Mouse (Mus musculus): ENCODE data around the gene Xrcc1. TPM values are rescaled to one million over a fixed set of nuclear protein-coding genes. Genes with fewer than 3 reads are reported as not detected.
A peak's percentile ranks its signal among the peaks of the same experiment; 100 is the strongest.
"Not testable (repeated sequence)": the region's sequence is repeated elsewhere in the genome, so short reads cannot be mapped to it uniquely, and the experiment has no call there.

The Xrcc1 gene
- polyA plus RNA-seq, 1 experiment: 54.6 TPM

- peaks cover 15% of the 10 kb centered on the region for H3K4me1 ChIP-seq (ENCODE audit: control insufficient read depth, insufficient read depth, low read length)
- no peak; the same call in 1 of the 2 replicates for TF ChIP-seq POLR2A (IDR thresholded peaks at IDR 0.05; ENCODE audit: borderline replicate concordance, low read depth, low read length)
- TF ChIP-seq CTCF (IDR thresholded peaks at IDR 0.05; ENCODE audit: low read depth, low read length): no peak
- H3K4me3 ChIP-seq (ENCODE audit: insufficient read depth, low read length): peak within 1 kb of the TSS; percentile 89
- peak within 1 kb of the TSS; percentile 70 for H3K27ac ChIP-seq (ENCODE audit: insufficient read depth, low read depth, low read length)
Observed at GRCm38 (mm10) chr7:24506838-24507725, 39.0 kb upstream of the Xrcc1 start, which contains the start of gene Zfp428. Gene Zfp428 (plus strand): TSS chr7:24507006.

- Histone ChIP-seq H3K4me3 (ENCODE audit: insufficient read depth, low read length) (peak overlapping the region; percentile 89), H3K4me1 (ENCODE audit: control insufficient read depth, insufficient read depth, low read length) (peaks cover 15% of the 10 kb centered on the region), H3K27ac (ENCODE audit: insufficient read depth, low read depth, low read length) (peak overlapping the region; percentile 70)
Observed at GRCm38 (mm10) chr7:24507726-24508114, 38.4 kb upstream of the Xrcc1 start.

DNA sequence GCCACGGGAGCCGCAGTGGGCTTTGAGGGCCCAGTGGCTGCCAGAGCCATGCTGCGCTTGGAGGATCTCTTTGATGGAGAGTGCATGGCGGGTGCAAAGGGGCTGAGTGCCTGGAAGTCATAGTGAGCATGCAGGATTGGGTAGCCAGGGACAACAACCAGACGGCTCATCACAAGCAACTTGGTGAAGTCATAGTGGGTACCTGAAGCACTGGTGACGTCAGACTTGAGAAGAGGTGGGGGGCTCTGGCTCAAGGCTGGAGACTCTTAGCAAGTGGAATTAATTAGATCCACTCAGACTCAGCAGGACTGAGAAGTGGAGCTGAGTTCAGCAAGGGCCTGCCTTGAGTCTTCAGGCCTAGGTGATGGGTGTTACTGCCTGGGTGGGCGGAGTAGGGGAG, 33.7 kb upstream of the Xrcc1 start, which contains the start of gene AC161166.1:
Gene AC161166.1 (minus strand): TSS at position 101 of the 400 bp plus-strand sequence.
- no peak for TF ChIP-seq POLR2A (IDR thresholded peaks at IDR 0.05; ENCODE audit: borderline replicate concordance, low read depth, low read length)
- TF ChIP-seq CTCF (IDR thresholded peaks at IDR 0.05; ENCODE audit: low read depth, low read length): no peak
- no peak within 1 kb of the TSS for H3K4me3 ChIP-seq (ENCODE audit: insufficient read depth, low read length)
- no peak within 1 kb of the TSS for H3K27ac ChIP-seq (ENCODE audit: insufficient read depth, low read depth, low read length)
- H3K4me1 ChIP-seq (ENCODE audit: control insufficient read depth, insufficient read depth, low read length): peaks cover 15% of the 10 kb centered on the region

More at GRCm38 (mm10) chr7:24507726-24508114, 38.4 kb upstream of the Xrcc1 start:
- TF ChIP-seq CTCF (IDR thresholded peaks at IDR 0.05; ENCODE audit: low read depth, low read length) (no peak), POLR2A (IDR thresholded peaks at IDR 0.05; ENCODE audit: borderline replicate concordance, low read depth, low read length) (no peak)

- H3K4me3 ChIP-seq (ENCODE audit: insufficient read depth, low read length); H3K27ac ChIP-seq (ENCODE audit: insufficient read depth, low read depth, low read length); H3K4me1 ChIP-seq (ENCODE audit: control insufficient read depth, insufficient read depth, low read length): not testable (repeated sequence)
Observed at GRCm38 (mm10) chr7:24516319-24516718, 29.8 kb upstream of the Xrcc1 start.

DNA sequence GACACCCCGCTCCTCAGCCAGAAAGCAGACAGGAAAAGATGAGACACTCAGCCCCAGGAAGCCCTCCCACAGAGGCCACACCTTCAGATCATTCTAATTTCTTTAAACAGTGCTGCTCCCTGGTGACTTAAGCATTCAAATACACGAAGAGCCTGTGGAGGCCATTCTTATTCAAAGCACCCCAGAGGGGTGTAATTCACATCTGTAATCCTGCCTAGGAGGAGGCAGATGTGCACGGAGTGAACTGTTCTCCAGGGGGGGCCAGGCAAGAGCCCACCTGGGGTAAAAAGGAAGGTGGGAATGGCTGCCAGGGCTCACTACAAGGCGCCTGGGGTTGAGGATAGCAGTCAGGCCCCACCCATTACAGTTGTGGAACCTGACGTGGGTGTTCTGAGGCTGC, 29.0 kb upstream of the Xrcc1 start:
- TF ChIP-seq POLR2A (IDR thresholded peaks at IDR 0.05; ENCODE audit: borderline replicate concordance, low read depth, low read length) (no peak), CTCF (IDR thresholded peaks at IDR 0.05; ENCODE audit: low read depth, low read length) (no peak)
- no peak overlapping the region for H3K4me3 ChIP-seq (ENCODE audit: insufficient read depth, low read length)

GRCm38 (mm10) chr7:24517654-24518053, 28.4 kb upstream of the Xrcc1 start:
- H3K27ac ChIP-seq (ENCODE audit: insufficient read depth, low read depth, low read length): no peak overlapping the region
- TF ChIP-seq CTCF (IDR thresholded peaks at IDR 0.05; ENCODE audit: low read depth, low read length): no peak
- H3K4me3 ChIP-seq (ENCODE audit: insufficient read depth, low read length): no peak overlapping the region
- no peaks in the 10 kb centered on the region for H3K4me1 ChIP-seq (ENCODE audit: control insufficient read depth, insufficient read depth, low read length)

More for the DNA sequence above, 29.0 kb upstream of the Xrcc1 start:
- Histone ChIP-seq H3K4me1 (ENCODE audit: control insufficient read depth, insufficient read depth, low read length) (no peaks in the 10 kb centered on the region), H3K27ac (ENCODE audit: insufficient read depth, low read depth, low read length) (no peak overlapping the region)

DNA sequence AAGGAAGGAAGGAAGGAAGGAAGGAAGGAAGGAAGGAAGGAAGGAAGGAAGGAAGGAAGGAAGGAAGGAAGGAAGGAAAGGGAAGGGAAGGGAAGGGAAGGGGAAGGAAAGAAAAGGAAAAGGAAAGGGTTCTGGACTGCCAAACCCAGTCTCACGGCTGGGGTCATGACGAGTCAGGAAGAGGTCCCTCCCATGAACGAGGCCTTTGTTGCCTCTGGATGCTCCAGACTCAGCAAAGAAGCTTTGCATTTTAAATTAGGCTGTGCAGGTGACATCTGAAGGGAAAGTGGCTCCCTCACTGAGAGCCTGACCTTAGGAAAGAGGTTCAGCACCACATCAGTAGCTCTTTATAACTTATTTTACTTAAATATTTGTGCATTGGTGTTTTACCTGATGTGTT, 27.0 kb upstream of the Xrcc1 start:
- TF ChIP-seq CTCF (IDR thresholded peaks at IDR 0.05; ENCODE audit: low read depth, low read length) (no peak), POLR2A (IDR thresholded peaks at IDR 0.05; ENCODE audit: borderline replicate concordance, low read depth, low read length) (no peak)
- H3K4me1 ChIP-seq (ENCODE audit: control insufficient read depth, insufficient read depth, low read length): no peaks in the 10 kb centered on the region
- H3K4me3 ChIP-seq (ENCODE audit: insufficient read depth, low read length): no peak overlapping the region
- no peak overlapping the region for H3K27ac ChIP-seq (ENCODE audit: insufficient read depth, low read depth, low read length)

GRCm38 (mm10) chr7:24520054-24520453, 26.0 kb upstream of the Xrcc1 start:
- not testable (repeated sequence) for H3K27ac ChIP-seq (ENCODE audit: insufficient read depth, low read depth, low read length); H3K4me3 ChIP-seq (ENCODE audit: insufficient read depth, low read length); H3K4me1 ChIP-seq (ENCODE audit: control insufficient read depth, insufficient read depth, low read length)

GRCm38 (mm10) chr7:24522805-24523204, 23.3 kb upstream of the Xrcc1 start:
- TF ChIP-seq CTCF (IDR thresholded peaks at IDR 0.05; ENCODE audit: low read depth, low read length) (no peak), POLR2A (IDR thresholded peaks at IDR 0.05; ENCODE audit: borderline replicate concordance, low read depth, low read length) (no peak)
- Histone ChIP-seq H3K4me3 (ENCODE audit: insufficient read depth, low read length) (no peak overlapping the region), H3K27ac (ENCODE audit: insufficient read depth, low read depth, low read length) (no peak overlapping the region), H3K4me1 (ENCODE audit: control insufficient read depth, insufficient read depth, low read length) (no peaks in the 10 kb centered on the region)

DNA sequence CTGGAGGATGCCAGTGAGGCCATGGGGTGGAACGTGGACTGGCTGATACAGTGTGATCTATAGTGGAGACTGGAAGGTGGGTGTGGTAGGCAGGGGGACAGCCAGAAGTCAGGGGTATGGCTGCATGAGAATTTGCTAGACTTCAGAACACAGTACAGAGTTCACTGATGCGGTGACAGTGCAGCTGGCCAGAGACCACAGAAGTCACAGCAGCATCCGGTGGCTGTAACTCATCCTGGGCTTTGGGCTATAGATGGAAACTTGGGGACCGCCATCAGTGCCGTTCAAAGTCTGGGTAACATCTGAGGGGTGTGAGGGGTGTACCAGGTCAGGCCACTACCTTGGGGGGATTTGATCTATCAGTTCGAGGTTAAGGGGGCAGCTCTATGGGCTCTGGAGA, 22.4 kb upstream of the Xrcc1 start:
- Histone ChIP-seq H3K27ac (ENCODE audit: insufficient read depth, low read depth, low read length) (no peak overlapping the region), H3K4me3 (ENCODE audit: insufficient read depth, low read length) (no peak overlapping the region), H3K4me1 (ENCODE audit: control insufficient read depth, insufficient read depth, low read length) (no peaks in the 10 kb centered on the region)
- TF ChIP-seq CTCF (IDR thresholded peaks at IDR 0.05; ENCODE audit: low read depth, low read length) (no peak), POLR2A (IDR thresholded peaks at IDR 0.05; ENCODE audit: borderline replicate concordance, low read depth, low read length) (no peak)

Measured in bone marrow macrophage, adult 2 months (primary cell).